Mouse (Mus musculus): ENCODE results near the gene Spag9. TPM values are rescaled to one million over a fixed set of nuclear protein-coding genes. Genes with fewer than 3 reads are reported as not detected.
A peak's percentile ranks its signal among the peaks of the same experiment; 100 is the strongest.

The Spag9 gene
- 100 to 1,000 TPM; 141 to 155 (median 148) TPM for total RNA-seq (2022)

DNA sequence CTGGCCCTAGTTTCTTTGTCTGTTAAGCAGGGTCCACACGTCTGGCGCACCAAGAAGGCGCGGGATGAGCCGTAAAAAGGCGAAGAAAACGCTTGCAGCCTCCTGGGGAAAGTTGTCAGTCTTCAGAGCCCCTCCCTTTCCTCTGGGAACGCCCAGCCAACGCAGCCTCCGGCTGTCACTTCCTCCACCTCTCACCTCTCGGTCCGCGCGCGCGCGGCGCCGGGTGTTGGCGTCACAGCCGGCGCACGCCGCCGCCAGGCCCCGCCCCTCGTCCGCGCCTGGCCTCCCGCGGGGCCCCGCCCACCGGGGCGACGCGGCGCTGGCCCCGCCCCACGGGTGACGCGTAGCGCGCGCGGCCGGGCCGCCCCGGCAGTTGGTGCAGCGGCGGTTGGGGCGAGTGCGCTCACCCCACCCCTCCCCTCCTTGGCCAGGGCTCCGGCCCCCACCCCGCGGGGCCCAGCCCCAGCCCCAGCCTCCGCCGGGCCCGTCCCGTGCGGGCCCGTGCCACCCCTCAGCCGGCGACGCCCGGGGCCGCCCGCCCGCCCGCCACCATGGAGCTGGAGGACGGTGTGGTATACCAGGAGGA, at the start of gene Spag9:
TSS of gene Spag9 (plus strand) at position 372 of the 586 bp plus-strand sequence.
- peak; percentile 91 for DNase-seq (ENCODE audit: low spot score)

GRCm38 (mm10) chr11:93948887-93949567, 46.9 kb upstream of the Spag9 start:
- no peak for DNase-seq (ENCODE audit: low spot score)

DNA sequence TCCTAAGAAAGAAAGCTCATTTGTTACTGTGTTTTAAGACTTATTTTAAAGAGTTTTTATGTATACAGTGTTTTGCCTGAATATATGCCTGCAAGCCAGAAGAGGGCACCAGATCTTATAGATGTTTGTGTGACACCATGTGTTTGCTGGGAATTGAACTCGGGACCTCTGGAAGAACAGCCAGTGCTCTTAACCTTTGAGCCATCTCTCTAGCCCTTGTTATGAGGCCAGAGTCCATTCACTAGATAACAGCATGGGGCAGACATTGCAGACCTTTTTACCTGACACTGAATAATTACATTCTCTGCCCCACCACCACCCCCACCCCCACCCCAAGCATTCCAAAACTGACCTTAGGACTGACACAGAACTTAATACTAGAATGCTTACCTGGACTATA, 45.8 kb upstream of the Spag9 start:
- DNase-seq (ENCODE audit: low spot score), result no peak

- DNase-seq (ENCODE audit: low spot score), result no peak
Measured at GRCm38 (mm10) chr11:93952376-93952775, 43.5 kb upstream of the Spag9 start.

- DNase-seq (ENCODE audit: low spot score), result no peak
Measured at GRCm38 (mm10) chr11:93954738-93955255, 41.1 kb upstream of the Spag9 start.

DNA sequence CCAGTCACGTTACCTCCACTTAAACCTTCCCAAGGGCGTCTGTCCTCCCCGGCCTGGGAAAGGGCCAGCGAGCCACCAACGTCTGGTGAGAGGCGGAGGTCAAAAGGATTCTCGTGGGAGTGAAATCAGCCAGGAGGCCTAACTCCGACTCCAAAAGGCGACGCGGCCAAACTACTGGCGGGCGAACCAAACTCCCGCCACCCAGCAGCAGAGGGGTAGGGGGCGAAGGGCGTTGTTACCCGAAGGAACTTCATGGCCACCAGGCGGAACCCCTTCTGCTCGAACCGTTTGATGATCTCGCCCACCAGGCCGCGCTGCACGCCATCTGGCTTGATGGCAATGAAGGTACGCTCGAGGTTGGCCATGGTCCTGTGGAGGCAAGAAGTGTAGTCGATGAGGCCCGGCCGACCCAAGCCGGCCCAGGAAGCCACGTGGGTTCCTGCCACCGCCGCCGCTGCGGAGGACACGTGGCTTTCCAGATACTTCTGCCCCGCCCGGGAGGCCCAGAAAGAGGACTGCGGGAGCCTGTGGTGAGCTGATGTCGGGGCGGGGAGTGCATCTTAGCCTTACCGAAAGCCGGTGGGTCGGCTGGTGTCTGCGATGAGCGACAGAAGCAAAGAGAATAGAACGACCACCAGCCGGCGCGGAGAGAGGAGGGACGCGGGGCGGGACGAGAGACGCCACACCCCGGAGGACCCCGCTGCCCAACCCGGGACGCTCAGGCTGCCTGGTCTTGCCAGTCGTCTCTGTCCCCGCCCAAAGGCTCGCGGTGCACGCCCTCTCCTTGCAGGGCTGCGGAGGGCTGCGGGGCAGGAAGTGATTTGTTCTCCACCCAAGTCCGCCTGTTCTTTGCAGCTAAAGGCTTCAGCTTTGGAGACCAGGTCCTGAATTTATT, 40.4 kb upstream of the Spag9 start:
- DNase-seq (ENCODE audit: low spot score), result peak; percentile 93

DNA sequence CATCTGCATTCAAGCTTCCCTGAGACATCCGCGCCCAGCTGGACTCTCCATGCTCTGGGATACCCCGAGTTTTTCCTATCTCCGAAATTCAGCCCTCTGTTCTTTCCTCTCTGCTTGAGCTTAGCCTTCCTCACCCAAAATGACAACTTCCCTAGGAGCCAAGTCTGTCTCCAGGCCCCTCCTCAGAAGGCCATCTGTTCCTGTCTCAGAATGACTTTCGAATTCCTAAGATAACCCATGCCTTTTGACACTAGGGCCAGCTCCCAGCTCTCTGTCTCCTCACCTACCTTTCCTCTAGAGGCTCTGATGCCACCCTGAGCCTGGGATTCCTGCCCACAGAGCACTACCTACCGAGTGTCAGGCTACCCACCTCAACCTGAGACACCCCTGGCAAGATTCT, 39.7 kb upstream of the Spag9 start, which contains the start of gene Nme2:
TSS of gene Nme2 (minus strand) at position 101 of the 400 bp plus-strand sequence.
- DNase-seq (ENCODE audit: low spot score), result no peak

DNA sequence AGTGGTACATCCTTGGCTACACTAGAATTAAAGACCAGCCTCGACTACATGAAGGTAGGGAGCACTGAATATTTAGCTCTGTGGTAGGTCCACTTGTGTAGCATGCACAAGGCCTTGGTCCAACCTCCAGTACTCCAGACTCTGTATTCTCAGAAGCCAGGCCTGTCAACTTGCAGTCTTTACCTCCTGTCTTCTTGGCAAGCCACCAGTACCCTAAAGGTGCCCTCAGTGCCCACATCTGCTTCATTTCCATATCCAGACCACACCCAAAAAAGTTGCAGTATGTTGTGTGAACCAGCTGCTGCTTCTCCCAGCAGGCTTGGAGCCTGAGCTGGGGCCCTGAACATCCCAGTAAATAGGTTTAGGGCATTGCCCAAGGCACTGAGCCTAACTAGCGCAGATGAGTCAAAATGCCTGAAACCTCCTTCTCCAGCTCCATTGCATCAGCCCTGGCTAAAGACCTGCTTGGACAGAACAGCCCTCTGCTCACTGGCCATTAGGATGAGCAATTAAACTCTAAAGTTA, 38.8 kb upstream of the Spag9 start:
- DNase-seq (ENCODE audit: low spot score), result no peak

- no peak for DNase-seq (ENCODE audit: low spot score)
Measured at GRCm38 (mm10) chr11:93957746-93958145, 38.1 kb upstream of the Spag9 start.

GRCm38 (mm10) chr11:93961482-93961881, 34.4 kb upstream of the Spag9 start:
- DNase-seq (ENCODE audit: low spot score), result no peak

GRCm38 (mm10) chr11:93963013-93963412, 32.9 kb upstream of the Spag9 start:
- no peak for DNase-seq (ENCODE audit: low spot score)

GRCm38 (mm10) chr11:93965391-93965790, 30.5 kb upstream of the Spag9 start:
- DNase-seq (ENCODE audit: low spot score), result no peak

GRCm38 (mm10) chr11:93967381-93967780, 28.5 kb upstream of the Spag9 start:
- no peak for DNase-seq (ENCODE audit: low spot score)

DNA sequence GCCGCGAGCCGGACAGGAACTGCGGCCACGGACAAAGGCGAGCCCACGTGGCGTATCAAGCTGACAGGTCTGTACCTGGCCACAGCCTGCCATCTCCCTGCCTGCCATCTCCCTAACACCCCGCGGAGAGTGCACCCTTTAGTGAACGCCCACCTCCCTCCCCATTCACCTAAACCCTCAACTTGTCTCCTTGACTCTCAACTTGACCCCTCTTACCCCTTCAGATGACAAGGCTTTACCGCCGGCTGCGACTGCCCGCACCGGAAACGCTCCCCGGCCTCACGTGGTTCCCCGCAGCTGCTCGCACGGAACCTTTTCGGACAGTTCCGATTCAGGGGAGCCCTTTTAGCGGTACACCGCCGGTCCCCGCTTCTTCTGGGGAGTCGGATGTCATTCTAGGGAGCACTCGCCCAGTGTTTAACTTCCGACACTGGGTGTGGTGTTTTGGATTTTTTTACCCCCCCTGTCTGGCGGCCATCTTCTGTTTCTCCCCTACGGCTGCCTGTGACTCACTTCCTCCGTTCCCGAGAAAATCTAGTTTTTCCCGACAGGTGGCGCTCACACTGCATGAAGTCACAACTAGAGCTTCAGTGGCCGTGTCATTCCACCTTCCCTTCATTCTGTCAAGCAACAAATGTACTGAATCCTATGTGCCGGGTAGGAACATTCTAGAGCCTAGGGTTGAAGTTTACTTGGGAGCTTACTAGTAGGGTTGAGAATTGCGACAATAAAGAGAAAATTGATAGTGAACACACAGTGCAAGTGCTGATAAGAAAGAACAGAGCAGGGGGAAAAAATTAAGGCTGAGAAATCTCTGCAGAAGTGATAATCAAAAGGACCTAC, 27.7 kb upstream of the Spag9 start, which contains the start of the genes Gm20390 and Nme1:
TSS of gene Gm20390 (minus strand) at position 289 of the 843 bp plus-strand sequence.
TSS of gene Nme1 (minus strand) at position 517 of the 843 bp plus-strand sequence.
- DNase-seq (ENCODE audit: low spot score), result peak; percentile 99

GRCm38 (mm10) chr11:93968848-93969128, 27.1 kb upstream of the Spag9 start:
- DNase-seq (ENCODE audit: low spot score), result no peak

- no peak for DNase-seq (ENCODE audit: low spot score)
Measured at GRCm38 (mm10) chr11:93969171-93969570, 26.7 kb upstream of the Spag9 start.

GRCm38 (mm10) chr11:93969799-93970198, 26.1 kb upstream of the Spag9 start:
- no peak for DNase-seq (ENCODE audit: low spot score)

DNA sequence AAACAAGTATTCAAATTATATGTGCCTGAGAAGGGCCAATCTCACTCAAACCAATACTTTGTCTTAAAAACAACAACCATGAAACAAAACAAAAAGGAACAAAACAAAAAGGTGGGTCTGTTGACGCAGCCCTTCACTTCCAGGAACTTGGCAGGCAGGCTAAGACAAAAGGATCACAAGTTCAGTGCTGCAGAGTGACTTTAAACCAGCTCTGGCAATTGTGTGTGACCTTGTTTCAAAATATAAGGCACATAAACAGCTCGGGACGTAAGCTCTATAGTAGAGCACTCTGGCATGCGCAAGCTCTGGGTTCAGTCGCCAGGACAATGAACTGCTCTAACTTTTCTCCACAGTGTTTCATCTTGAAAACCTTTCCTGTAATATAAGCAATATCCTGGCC, 22.9 kb upstream of the Spag9 start:
- DNase-seq (ENCODE audit: low spot score), result no peak

DNA sequence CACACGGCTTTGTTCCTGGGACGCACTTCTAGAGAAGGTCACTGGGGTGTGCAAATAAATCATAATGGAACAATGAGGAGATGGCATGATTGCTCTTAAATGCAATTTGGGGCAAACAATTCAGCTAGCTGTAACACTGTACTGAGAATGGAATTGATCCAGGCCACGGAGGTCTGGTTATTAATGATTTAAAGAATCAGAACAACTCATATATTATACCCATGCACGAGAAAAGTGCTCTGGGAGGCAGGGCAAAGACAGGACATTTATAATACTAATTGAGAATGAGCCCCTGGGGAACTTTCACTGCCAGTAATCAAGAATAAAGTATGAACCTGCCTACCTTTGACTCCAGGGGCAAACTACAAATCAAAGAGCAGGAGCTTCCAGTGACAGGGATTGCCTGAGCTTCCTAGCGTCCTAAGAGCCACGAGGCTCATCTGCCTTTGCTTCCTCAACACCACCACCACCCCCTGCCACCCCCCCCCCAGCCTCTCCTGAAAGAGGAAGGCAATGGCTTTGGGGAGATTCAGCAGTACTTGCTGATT, 16.3 kb upstream of the Spag9 start:
- DNase-seq (ENCODE audit: low spot score), result no peak

DNA sequence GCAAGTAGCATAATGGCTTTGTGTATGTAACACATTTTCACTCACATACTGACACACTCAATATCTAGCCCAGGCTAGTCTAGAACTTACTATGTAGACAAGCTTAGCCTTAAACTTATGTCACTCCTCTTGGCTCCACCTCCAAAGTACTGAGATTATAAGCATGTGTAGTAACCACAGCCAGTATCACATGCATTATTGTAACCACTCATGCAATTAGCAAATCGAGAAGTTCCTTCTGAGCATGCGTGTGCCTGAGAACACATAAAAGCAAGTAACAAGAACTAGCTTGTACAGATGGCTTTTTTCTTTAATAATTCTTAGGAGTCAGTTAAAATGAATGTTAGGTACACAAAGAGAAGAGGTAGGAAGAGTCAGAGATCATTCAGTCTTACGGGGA, 11.3 kb upstream of the Spag9 start:
- no peak for DNase-seq (ENCODE audit: low spot score)

DNA sequence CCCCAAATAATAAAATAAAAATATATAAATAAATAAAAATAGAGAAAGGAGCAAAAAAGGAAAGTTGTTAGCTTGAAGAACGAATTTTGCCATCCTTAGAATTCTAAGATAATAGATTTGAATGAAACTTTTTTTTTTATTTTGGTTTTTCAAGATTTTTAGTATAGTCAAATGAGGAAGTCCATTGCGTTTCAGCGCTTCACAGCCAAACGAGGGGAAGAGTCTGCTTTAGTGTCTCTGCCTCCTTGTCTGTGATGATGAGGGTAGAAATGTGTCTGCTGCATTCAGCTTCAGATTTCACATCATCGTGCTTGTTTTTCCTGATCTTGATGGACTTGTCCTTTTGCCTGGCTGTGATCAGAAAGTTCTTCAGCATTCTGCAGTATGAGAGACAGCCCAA, 10.6 kb upstream of the Spag9 start:
- DNase-seq (ENCODE audit: low spot score), result no peak

Data from heart, adult 8-10 months (tissue).